Mouse (Mus musculus) layer of hippocampus, adult 2 months (tissue): ENCODE data around the gene Opn1sw. TPM values are rescaled to one million over a fixed set of nuclear protein-coding genes. Genes with fewer than 3 reads are reported as not detected.
"Not testable (repeated sequence)": the region's sequence is repeated elsewhere in the genome, so short reads cannot be mapped to it uniquely, and the experiment has no call there.

ENCODE experiments used
- DNase-seq, 2 experiments: peaks; one replicate each; pipeline ENCODE4 v3.0.0; 2022; ENCODE audit warnings: low spot score in 2 of 2
- H3K27ac ChIP-seq: fragments of 200-600 bp; 2 replicates; pipeline ENCODE4 v1.8.1; 2022
- H3K4me3 ChIP-seq: fragments of 200-600 bp; 2 replicates; pipeline ENCODE4 v1.8.1; 2022; ENCODE audit warnings: mild to moderate bottlenecking
- CTCF ChIP-seq: fragments of 200-600 bp; conservative IDR thresholded peaks from 2 replicates; pipeline ENCODE4 v1.8.1; 2022; ENCODE audit warnings: antibody characterized with exemption, mild to moderate bottlenecking, moderate library complexity
- total RNA-seq, 2 experiments: library from RNA; stranded (reverse); gene quantifications; 2 replicates each; pipeline ENCODE4 v1.2.3; 2021

The Opn1sw gene
- total RNA-seq, 2 experiments from 2014 or later = not detected

DNA sequence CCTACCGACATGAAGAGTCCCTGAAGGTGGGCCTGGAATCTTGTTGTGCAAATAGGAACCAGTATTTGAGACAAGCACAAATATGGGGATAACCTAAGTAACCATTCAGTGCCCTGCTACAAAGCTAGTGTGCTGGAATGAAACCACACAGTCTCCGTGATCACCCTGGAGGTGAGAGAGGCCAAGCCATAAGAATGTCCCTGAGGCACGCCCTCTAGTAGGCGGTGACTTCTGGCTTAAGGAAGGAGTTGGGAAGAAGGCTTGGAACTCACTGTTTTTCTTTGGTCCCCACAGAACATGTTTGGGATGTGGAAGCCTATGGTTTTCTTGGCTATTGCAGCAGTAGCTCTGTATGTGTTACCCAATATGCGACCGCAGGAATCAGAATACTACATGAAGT, 38.1 kb upstream of the Opn1sw start:
- no peak overlapping the region for H3K27ac ChIP-seq
- DNase-seq = no peak
- TF ChIP-seq CTCF = no peak
- no peak overlapping the region for H3K4me3 ChIP-seq

DNA sequence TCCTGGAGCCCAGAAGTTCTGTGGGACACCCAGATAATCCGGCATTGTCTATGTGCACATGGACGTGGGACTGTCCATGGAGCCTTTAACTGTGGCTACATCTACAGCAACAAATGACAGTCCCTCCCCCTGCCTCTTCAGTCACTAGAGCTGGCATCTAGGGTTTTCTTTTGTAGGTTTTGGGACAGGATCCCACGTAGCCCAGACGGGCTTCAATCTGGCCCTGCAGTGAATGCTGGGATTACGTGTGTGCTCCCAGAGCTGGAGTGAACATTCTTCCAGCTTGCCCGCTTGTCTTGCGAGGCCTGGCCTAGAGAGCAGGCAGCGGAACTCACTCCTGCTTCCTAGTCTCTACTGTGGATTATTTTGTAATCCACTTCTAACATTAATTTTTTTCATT, 36.9 kb upstream of the Opn1sw start:
- DNase-seq = peak in 1 of 2 experiments; percentile 20
- no peak overlapping the region for H3K27ac ChIP-seq
- no peak for TF ChIP-seq CTCF
- no peak overlapping the region for H3K4me3 ChIP-seq

DNA sequence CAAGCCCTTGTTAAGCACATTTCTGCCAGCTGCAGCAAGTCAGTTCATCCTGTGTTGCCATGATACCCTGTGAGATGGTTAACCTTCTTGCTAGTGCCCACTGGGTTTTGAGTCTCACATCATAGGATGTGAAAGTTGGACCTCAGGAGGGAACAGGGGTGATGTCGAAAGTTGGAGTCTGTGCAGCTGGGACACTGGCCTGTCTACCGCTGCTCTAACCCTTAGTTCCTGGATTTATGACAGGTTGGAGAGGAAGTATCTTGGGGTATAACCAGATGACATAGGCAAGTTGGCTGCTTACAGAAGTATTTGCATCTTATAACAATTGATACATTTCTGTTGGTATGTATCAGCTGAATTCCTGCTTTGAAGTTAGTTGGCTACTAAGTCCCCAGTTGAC, 32.3 kb upstream of the Opn1sw start:
- Histone ChIP-seq H3K27ac (no peak overlapping the region), H3K4me3 (no peak overlapping the region)
- no peak for TF ChIP-seq CTCF
- DNase-seq = no peak

DNA sequence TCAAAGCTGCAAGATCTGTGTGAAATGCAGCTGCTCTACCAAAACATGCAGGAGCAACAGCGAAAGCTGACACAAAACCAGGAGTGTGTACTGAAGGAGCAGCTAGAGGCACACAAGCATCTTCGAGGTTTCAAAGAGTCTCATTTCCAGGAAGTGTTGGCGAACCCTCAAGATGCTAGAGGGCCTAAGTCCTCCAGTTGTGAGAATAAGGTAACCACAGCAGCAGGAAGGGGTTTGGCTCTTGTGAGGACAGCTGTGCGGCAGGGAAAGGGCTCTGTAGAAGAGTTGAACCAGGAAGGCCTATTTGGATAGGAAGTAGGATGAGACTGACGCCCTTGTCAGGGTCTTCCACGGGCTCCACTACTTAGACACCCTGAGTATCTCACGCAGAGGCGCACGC, 27.2 kb upstream of the Opn1sw start:
- no peak for DNase-seq
- no peak for TF ChIP-seq CTCF
- Histone ChIP-seq H3K27ac (no peak overlapping the region), H3K4me3 (no peak overlapping the region)

DNA sequence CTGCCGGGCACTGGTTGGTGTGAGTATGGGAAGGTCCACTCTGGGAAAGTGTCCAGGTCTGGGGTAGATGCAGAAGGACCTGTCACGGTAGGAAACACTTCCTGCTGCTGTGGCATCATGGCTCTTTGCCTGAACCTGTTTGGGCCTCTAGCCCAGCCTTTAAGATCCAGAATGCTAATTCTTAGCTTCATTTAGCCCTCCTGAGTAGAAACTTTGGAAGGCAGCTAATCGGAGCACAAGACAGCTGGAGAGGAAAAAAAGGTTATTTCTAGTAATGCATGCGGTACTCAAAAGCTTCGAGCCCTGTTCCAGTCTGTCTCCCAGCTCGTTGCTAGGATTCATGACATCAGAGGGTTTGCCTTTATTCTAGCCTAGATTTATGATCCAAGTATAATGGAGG, 18.1 kb upstream of the Opn1sw start:
- DNase-seq = no peak
- Histone ChIP-seq H3K4me3 (no peak overlapping the region), H3K27ac (peak overlapping the region; percentile 41; the same call in 1 of the 2 replicates)
- no peak for TF ChIP-seq CTCF

DNA sequence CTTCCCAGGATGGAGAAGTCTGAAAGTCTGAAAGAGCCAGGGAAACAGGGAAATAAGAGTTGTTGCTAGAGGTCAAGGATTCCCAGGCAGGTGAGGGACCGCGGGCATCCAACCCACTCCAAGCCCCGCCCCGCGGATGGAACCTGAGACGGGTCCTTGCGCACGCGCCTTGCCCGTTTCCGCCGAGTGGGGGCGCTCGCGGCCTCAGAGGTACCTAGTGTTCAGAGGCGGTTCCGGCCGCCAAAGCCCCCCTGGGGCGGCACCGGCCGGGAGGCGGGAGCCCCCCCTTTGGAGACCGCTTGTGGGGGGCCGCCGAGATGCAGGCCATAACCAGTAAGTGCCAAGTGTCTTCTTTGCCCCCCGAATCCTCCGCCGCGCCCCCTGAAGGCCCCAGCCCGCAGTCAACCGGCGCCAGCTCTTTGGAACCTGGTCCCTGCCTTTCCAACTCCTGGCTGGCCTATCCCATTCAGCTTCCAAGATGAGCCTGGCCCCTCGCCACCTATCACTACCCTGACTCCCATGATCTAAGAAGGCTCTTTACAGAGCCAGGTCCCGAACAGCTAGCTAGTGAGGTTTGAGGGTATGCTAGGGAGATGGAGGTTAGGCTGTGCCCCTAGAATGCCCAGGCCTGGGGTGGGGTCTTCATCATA, 14.6 kb upstream of the Opn1sw start:
- H3K27ac ChIP-seq = no peak overlapping the region
- peak; percentile 69 for TF ChIP-seq CTCF
- H3K4me3 ChIP-seq = no peak overlapping the region
- DNase-seq = peak in 1 of 2 experiments; percentile 38

DNA sequence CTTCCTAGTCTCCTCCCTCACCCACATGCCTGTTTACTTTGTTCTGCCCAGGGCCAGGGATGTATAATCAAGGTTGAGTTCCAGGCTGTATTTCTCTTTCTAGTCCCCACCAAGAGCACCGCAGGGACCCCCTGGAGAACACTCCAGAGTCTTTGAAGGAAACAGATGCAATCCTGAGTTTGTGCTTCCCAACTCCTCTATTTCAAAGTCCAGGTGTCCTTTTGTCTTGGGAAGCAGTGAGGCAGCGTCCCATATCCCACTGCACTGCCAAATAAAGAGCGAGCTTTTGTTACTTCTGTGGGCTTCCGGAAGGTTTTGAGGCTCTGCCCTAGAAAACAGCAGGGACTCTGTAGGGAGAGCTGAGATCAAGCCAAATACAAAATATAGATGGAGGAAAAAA, 11.6 kb upstream of the Opn1sw start:
- no peak for TF ChIP-seq CTCF
- Histone ChIP-seq H3K27ac (no peak overlapping the region), H3K4me3 (no peak overlapping the region)
- no peak for DNase-seq

DNA sequence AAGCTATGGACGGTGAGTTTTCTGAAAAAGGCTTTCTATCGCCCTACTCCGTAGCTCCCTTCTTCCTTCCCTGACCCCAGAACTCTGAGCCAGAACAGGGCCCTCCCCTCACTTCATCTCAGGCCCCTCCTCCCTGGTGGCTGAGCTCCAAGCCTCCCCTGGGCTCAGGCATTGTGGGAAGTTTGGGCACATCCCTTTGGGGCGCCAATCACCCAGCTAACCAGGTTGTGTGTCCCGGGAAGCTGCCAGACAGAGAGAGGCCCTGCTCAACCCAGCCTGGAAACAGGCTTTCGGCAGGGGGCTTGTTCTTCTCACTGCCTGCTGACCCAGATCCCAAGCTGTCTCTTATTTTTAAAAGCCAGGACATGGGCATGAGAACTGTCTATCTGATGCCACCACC, 9.3 kb upstream of the Opn1sw start:
- TF ChIP-seq CTCF = no peak
- peak; percentile 33 to 39 for DNase-seq
- H3K4me3 ChIP-seq = peak overlapping the region; percentile 70
- H3K27ac ChIP-seq = peak overlapping the region; percentile 85; the same call in 1 of the 2 replicates

DNA sequence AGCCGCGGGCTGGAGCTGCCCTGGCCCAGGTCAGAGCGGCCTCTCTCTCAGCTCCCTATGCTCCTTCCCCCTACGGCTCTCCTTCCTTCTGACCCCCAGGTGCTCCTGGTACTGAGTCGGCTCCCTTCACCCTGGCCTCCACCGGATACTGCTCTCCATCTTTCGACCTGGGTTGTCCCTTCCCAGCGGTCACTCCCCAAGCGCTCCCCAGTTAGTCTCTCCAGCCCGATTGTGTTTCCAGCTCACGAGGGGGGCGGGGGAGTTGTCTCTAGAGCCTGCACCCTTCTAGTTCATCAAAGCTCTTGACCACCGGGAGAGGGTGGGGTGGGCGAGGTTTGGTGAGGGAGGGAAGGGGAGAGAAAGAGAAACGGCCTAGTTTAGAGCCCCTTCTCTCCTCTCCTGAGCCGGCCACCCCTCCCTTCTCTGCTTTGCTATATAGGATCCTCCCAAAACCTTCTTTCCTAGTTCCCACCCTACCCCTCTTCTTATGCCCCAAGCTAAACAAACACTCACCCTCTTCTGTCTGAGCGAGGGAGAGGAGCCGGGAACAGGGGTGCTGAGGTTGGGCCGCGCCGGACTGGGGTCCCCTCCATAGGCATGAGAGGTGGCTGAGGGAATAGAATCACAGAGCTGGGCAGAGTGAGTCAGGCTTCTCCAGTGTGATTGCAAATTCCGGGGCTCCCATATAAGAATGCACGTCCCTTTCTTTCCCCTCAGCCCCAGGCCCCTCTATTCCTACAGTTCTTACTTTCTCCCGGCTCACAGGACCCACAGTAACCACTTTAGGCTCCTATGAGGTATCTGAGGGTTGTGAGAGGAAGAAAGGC, 8.7 kb upstream of the Opn1sw start:
- Histone ChIP-seq H3K4me3 (peak overlapping the region; percentile 70), H3K27ac (peak overlapping the region; percentile 85)
- no peak for TF ChIP-seq CTCF
- DNase-seq = peak in 1 of 2 experiments; percentile 8

DNA sequence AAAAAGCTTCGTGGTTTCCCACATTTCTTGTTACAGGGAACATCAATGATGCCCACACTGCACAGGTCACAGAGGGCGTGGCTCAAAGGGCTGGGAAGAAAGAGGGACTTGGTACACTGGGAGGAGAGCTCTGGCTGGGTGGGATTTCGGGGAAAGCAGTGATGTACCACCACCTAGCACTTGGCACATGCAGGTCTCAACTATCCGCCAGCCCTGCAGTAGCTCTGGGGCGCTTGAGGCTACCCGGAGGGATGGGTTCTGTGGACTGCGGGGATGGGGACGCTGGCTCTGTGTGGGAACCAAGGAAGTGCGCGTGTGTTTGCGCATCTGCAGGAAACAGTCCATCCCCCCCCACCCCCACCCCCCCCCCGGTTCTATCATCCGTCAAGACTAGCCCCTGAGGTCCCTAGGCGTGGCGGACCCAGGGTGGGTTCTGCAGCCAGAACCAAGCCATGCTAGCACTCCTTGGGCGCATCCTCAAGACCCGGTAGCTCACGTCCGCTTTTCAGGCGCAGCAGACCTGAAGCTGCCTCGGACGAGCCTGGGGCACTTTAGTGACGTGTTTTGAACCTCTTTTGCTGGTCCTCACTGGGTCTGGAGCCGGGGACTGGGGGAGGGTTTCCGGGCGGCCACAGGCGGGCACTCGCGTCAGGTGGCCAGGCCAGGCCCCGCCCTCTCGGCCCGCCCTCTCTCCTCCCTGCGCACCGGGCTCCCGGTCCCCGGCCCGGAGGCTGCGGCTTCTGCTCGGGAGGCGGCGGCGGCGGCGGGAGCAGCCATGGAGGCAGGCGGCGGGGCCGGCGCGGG, 7.8 kb upstream of the Opn1sw start, which contains the start of gene Ccdc136:
Gene Ccdc136 (plus strand): TSS at position 400 of the 804 bp plus-strand sequence.
- H3K27ac ChIP-seq = peak within 1 kb of the TSS; percentile 85
- TF ChIP-seq CTCF = no peak
- peak within 1 kb of the TSS; percentile 70 for H3K4me3 ChIP-seq
- peak; percentile 74 to 84 for DNase-seq

DNA sequence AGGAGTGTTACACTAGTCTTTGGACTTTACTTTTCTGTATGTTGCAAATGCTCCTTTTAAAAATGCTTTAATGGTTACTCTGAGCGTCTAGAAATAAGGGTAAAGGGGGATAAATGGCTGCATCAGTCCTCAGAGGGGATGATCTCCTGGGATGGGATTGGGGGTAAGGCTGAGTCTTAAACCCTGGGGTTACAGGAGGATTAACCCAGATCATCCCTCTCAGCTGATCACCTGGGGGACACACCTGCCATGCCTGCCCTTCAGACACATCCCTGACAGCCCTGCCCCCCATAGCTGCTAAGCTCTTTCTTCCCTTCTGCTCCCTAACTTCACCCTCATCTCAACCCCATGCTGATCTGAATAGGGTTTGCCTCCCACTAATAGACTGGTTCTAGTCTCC, 6.0 kb upstream of the Opn1sw start:
- Histone ChIP-seq H3K4me3 (no peak overlapping the region), H3K27ac (no peak overlapping the region)
- no peak for DNase-seq
- TF ChIP-seq CTCF = no peak

DNA sequence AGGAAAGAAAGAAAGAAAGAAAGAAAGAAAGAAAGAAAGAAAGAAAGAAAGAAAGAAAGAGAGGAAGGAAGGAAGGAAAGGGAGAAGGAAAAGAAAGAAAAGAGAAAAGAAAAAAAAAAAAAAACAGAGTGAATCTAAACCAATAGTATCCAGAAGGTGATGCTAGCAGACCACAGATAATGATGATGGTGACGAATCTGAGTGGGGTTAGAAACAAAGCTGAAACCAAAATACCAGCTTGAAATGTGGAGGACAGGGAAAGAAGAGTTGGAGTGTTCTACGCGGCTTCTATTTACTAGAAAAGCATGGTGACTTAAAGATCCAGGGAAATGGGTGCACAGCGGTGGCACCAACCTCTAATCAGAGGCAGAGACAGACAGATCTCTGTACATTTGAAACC, 3.5 kb upstream of the Opn1sw start:
- DNase-seq = peak in 1 of 2 experiments; percentile 12
- Histone ChIP-seq H3K27ac (no peak overlapping the region), H3K4me3 (no peak overlapping the region)
- peak; percentile 79 for TF ChIP-seq CTCF

DNA sequence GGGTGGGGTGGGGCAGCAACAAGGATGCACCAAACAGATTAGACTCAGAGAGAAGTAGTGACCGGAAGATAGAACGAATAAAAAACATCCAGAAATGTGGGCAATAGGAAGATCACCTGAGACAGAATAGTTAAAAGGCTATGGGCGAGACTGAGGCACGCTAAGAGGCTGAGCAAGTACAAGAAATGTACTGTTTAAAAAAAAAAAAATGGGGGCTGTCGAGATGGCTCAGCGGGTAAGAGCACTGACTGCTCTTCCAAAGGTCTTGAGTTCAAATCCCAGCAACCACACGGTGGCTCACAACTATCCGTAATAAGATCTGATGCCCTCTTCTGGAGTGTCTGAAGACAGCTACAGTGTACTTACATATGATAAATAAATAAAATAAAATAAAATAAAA, 3.0 kb upstream of the Opn1sw start:
- not testable (repeated sequence) for DNase-seq, H3K27ac ChIP-seq, H3K4me3 ChIP-seq

DNA sequence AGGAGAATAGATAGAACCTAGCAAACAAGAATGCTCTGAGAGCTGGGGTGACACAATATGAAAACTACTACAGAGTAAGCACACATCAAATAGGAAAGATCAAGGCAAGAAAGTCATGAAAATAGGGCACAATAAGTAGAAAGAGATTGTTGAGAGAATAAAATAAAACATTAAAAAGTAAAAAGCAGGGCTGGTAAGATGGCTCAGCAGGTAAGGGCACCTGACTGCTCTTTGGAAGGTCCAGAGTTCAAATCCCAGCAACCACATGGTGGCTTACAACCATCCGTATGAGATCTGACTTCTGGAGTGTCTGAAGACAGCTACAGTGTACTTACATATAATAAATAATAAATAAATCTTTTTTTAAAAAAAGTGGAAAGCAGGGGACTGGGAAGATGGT, 2.2 kb upstream of the Opn1sw start:
- DNase-seq, H3K4me3 ChIP-seq, H3K27ac ChIP-seq: not testable (repeated sequence)
